Mouse (Mus musculus): ENCODE results near the gene Dmgdh. TPM values are rescaled to one million over a fixed set of nuclear protein-coding genes. Genes with fewer than 3 reads are reported as not detected.
A peak's percentile ranks its signal among the peaks of the same experiment; 100 is the strongest.

The Dmgdh gene
- polyA plus RNA-seq, 1 experiment from 2014 or later: 7.5 TPM

DNA sequence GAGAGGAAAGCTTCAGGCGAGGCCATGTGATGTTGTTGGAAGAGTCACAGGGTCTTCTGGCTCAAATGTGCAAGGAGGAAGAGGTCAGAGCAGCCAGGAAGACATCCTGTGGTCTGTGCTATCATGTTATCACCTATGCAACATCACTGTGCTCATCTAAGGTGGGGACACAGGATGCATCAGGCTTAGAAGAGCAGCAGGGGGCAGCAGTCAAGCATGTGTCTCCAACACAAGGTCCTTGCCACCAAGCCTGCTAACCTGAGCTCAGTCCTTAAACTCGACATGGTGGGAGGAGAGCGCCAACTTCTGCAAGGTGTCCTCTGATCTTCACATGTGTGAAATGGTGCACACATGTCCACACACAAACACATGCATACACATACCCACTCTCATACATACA is 111.1 kb downstream of the Dmgdh start:
- no peaks in the 10 kb centered on the region for H3K4me1 ChIP-seq
- no peak overlapping the region for H3K4me2 ChIP-seq
- H3K36me3 ChIP-seq: no peaks in the 10 kb centered on the region
- no peaks in the 10 kb centered on the region for H3K9me3 ChIP-seq (replicated peaks)
- H3K27ac ChIP-seq: no peak overlapping the region
- no peak overlapping the region for H3K9ac ChIP-seq
- WGBS (ENCODE audit: insufficient replicate concordance): 67% methylated on average over 3 of the region's 3 CpGs
- no peak overlapping the region for H3K4me3 ChIP-seq
- no peak for ATAC-seq
- no peaks in the 10 kb centered on the region for H3K27me3 ChIP-seq (replicated peaks)

DNA sequence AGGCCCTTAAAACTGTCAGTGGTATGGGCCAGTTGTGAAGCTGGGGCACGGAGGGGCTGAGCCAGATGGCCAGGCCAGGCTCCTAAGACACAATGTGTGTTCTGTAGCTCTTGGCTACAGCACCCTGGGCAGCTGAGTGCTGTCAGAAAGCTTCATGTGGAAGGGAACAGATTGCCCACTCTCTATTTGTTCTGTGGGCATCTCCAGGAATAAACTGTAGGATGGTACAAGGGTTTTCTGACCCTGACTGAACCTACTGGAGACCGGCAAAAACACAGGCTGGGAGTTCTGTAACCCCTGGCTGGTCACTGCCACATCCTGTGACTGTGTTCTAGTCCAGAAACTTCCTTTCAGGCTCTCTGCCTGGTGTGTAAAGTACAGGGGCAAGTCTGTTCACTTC is 111.8 kb downstream of the Dmgdh start:
- no peak overlapping the region for H3K9ac ChIP-seq
- no peak for ATAC-seq
- H3K27ac ChIP-seq: no peak overlapping the region
- H3K27me3 ChIP-seq (replicated peaks): no peaks in the 10 kb centered on the region
- no peaks in the 10 kb centered on the region for H3K36me3 ChIP-seq
- no peak overlapping the region for H3K4me2 ChIP-seq
- no peaks in the 10 kb centered on the region for H3K9me3 ChIP-seq (replicated peaks)
- H3K4me1 ChIP-seq: no peaks in the 10 kb centered on the region
- WGBS (ENCODE audit: insufficient replicate concordance): 60% methylated on average over 2 of the region's 2 CpGs
- no peak overlapping the region for H3K4me3 ChIP-seq

DNA sequence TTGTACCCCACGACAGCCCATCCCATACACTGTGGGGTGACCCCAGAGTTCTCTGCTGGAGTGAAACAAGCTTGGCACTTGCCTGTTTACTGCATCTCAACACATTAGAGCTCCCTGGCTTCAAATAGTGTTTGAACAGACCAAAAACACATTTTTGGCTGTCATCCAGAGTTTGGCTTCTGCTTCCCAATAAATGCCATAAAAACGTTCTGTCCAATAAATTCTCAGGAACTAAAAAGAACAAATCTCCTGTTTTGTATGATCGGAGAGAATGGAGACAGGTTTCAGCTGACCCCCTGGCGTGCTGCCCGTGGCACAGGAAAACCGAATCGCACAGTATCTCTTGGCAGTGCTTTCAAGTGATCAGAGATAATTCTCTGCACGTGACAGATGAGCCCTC is 113.4 kb downstream of the Dmgdh start:
- Histone ChIP-seq H3K9ac (no peak overlapping the region), H3K4me1 (no peaks in the 10 kb centered on the region), H3K4me3 (no peak overlapping the region), H3K9me3 (replicated peaks) (no peaks in the 10 kb centered on the region), H3K27ac (no peak overlapping the region), H3K27me3 (replicated peaks) (no peaks in the 10 kb centered on the region), H3K4me2 (no peak overlapping the region), H3K36me3 (no peaks in the 10 kb centered on the region)
- no peak for ATAC-seq
- 60% methylated on average over 8 of the region's 8 CpGs for WGBS (ENCODE audit: insufficient replicate concordance)

DNA sequence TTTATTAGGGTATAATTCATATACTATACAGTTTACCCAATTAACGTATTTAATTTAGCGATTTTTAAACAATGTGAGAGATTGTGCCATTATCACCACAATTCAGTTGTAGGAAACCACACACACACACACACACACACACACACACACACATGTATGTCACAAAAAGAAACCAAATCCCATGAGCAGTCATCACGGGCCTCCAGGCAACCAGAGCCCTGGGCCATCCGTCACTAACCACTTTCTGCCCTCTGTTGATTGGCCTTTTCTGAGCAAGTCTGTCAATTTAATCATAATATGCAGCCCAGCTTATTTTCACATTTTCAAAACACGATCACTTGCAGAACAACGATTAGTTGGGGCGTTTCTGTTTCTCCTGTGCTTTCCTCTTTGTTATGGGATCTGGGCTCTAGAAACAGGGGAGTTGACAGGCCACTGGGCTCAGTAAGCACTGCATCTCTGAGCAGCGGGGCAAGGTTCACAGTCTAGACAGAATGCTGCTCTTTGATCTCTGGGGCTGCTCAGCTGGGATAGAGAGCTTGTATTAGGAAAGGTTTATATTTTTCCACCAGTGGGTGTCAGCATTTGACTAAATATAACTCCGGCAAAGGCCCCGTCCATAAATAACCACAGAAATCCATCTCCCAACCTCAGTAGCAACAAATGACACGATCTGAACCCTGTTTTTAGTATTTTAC is 118.9 kb downstream of the Dmgdh start:
- Histone ChIP-seq H3K4me2 (no peak overlapping the region), H3K27me3 (replicated peaks) (no peaks in the 10 kb centered on the region), H3K4me1 (peaks cover 4% of the 10 kb centered on the region; the same call in 1 of the 2 replicates), H3K9ac (no peak overlapping the region), H3K27ac (no peak overlapping the region), H3K9me3 (replicated peaks) (peaks cover under 1% of the 10 kb centered on the region; the same call in 1 of the 2 replicates), H3K4me3 (no peak overlapping the region), H3K36me3 (no peaks in the 10 kb centered on the region)
- peak; percentile 54 for ATAC-seq
- 52% methylated on average over 11 of the region's 11 CpGs for WGBS (ENCODE audit: insufficient replicate concordance)

DNA sequence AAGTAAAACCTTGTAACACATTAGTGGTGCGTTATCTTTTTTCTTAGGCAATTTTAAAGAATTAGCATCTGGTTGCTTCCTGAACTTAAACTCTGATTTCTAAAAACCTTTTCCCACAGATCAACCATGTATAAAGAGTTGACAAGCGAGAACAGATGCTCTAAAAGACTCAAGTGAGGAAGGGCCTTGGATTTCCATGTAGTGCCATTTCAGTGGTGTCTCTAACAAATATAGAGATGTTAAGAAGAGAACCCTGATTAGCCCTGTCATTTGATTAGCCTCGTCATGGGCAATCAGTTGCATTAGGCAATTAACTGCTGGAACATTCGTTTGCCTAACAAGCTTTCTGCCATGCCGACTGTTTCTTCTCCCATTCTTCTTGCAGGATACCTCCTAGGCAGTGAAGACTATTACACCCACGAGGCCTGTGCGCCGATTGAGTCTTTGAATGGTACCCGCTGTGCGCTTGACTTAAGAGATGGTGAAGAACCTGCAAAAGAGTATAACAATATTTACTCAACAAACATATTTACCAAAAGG is 119.5 kb downstream of the Dmgdh start:
- Histone ChIP-seq H3K4me1 (peaks cover 4% of the 10 kb centered on the region; the same call in 1 of the 2 replicates), H3K9ac (no peak overlapping the region), H3K4me3 (no peak overlapping the region), H3K27me3 (replicated peaks) (no peaks in the 10 kb centered on the region), H3K36me3 (no peaks in the 10 kb centered on the region), H3K4me2 (no peak overlapping the region), H3K9me3 (replicated peaks) (peaks cover 5% of the 10 kb centered on the region; the same call in 1 of the 2 replicates), H3K27ac (no peak overlapping the region)
- no peak for ATAC-seq
- WGBS (ENCODE audit: insufficient replicate concordance): 72% methylated on average over 10 of the region's 10 CpGs

DNA sequence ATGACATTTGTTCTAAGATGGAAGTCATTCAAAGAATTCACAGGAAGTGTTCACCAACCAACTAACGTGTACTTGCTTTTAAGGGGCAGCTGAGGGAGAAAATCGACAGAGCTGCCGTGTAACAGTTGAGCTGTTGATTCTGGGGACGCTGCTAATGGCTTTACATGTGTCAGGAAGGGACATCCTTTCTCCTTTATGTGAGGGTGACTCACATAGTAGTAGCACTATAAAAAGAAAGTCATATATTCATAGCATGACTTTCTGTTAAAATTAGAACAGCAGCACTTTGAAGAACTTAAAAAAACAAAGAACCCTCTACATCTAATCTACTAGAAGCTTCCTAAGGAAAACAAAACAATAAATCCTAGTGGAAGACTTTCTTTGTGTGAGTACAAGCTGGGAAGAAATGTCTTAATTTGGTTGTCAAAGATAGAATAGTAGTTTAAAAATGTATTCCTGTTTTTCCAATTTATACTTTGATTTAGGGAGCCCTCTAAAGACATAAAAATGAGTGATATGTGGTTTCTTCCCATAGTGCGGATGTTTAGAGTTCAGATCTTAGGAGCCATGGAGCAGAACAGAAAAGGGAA is 122.9 kb downstream of the Dmgdh start:
- WGBS (ENCODE audit: insufficient replicate concordance): 62% methylated on average over 5 of the region's 5 CpGs
- Histone ChIP-seq H3K4me1 (peaks cover 4% of the 10 kb centered on the region; the same call in 1 of the 2 replicates), H3K36me3 (no peaks in the 10 kb centered on the region), H3K4me2 (no peak overlapping the region), H3K9me3 (replicated peaks) (peaks cover 5% of the 10 kb centered on the region; the same call in 1 of the 2 replicates), H3K27ac (no peak overlapping the region), H3K4me3 (no peak overlapping the region), H3K9ac (no peak overlapping the region), H3K27me3 (replicated peaks) (no peaks in the 10 kb centered on the region)
- no peak for ATAC-seq

Small RNA genes within 50 kb of the gene (microRNA-seq; reads per million reads assigned to microRNA genes)
- not detected for gene Mir5624

Other genes starting within 250 kb of the Dmgdh start
- 6.7 and 8.9 TPM in 2 replicates for gene Jmy, start 174.6 kb upstream of the Dmgdh start, polyA plus RNA-seq (2016; fragmentation: Nextera tagmentation; extraction: Ambion mirVana)
- gene Bhmt, start 36.5 kb upstream of the Dmgdh start, polyA plus RNA-seq (2016; fragmentation: Nextera tagmentation; extraction: Ambion mirVana): 25.4 and 26.4 TPM in 2 replicates
- gene Bhmt2, start 131 bp upstream of the Dmgdh start, polyA plus RNA-seq (2016; fragmentation: Nextera tagmentation; extraction: Ambion mirVana): 12.3 and 12.7 TPM in 2 replicates
- gene Arsb, start 97.2 kb downstream of the Dmgdh start, polyA plus RNA-seq (2016; fragmentation: Nextera tagmentation; extraction: Ambion mirVana): 2.8 and 3.5 TPM in 2 replicates